Mouse (Mus musculus): ENCODE measurements around the gene Rasal2.

- TF ChIP-seq CTCF (IDR thresholded peaks at IDR 0.05) = no peak
- TF ChIP-seq EP300 (IDR thresholded peaks at IDR 0.05; ENCODE audit: insufficient read depth, low read depth, low read length) = no peak
- TF ChIP-seq POLR2A (IDR thresholded peaks at IDR 0.05; ENCODE audit: insufficient read depth, low read depth, low read length) = no peak
Measured at GRCm38 (mm10) chr1:157318896-157319295, 93.5 kb downstream of the Rasal2 start.

Data from heart, adult 2 months (tissue).